In the genomic region with DNA sequence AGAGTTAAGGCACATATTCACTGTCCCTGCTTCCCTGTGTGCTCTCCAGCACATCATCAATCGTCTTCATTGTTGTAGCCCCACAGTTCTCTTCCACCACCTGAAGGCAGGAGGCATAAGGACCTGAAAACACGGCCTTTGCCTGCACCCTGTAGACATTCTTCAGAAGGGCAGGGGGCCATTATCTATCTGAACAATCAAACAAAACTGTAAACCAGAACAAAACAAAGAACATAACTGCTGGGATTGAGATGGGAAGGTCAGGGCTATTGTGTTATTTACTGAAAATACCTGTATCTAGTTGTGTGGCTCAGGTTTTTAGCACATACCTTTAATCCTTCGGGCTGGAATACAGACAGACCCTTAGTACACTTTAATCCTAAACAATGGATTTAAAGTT, we compare ENCODE assay signal across 25 mouse cellular contexts.
"Had no signal": no experiment of that assay in that cellular context is flagged by ENCODE, and none has a peak within 500 bp of the region (broad histone marks: within the 10 kb centered on the region; RNA-seq: fewer than 3 reads in every experiment).

No protein-coding gene starts in this region.

- H3K9ac ChIP-seq: embryonic facial prominence, embryonic 12.5 days; embryonic facial prominence, embryonic 13.5 days; embryonic facial prominence, embryonic 15.5 days; forebrain, embryonic 12.5 days; forebrain, embryonic 13.5 days; forebrain, embryonic 15.5 days; forebrain, postnatal 0 days had no signal

- H3K27ac ChIP-seq: embryonic facial prominence, embryonic 10.5 days; embryonic facial prominence, embryonic 12.5 days; embryonic facial prominence, embryonic 13.5 days; embryonic facial prominence, embryonic 15.5 days; forebrain, embryonic 10.5 days; forebrain, embryonic 12.5 days; forebrain, embryonic 13.5 days; forebrain, embryonic 15.5 days; gastrocnemius, adult 2 months; heart, adult 2 months; heart, embryonic 10.5 days had no signal

- H3K4me3 ChIP-seq: embryonic facial prominence, embryonic 10.5 days; embryonic facial prominence, embryonic 12.5 days; embryonic facial prominence, embryonic 13.5 days; embryonic facial prominence, embryonic 15.5 days; erythroblast, embryonic 14.5 days; forebrain, embryonic 10.5 days; forebrain, embryonic 12.5 days; forebrain, embryonic 13.5 days; forebrain, embryonic 15.5 days; gastrocnemius, adult 2 months; heart, adult 2 months; heart, embryonic 10.5 days had no signal

- H3K9me3 ChIP-seq: embryonic facial prominence, embryonic 10.5 days; embryonic facial prominence, embryonic 12.5 days; embryonic facial prominence, embryonic 13.5 days; embryonic facial prominence, embryonic 15.5 days; forebrain, embryonic 12.5 days; forebrain, embryonic 13.5 days; forebrain, embryonic 15.5 days; heart, embryonic 10.5 days had no signal

- DNase-seq: cerebellum, adult 9-11 months; cerebellum, postnatal 10 days; cerebellum, postnatal 14 days; cerebellum, postnatal 25 days; cerebellum, postnatal 36 days; embryo, embryonic 11 days; forebrain, postnatal 0 days; gastrocnemius, adult 2 months; gastrocnemius, postnatal 10 days; gastrocnemius, postnatal 14 days; gastrocnemius, postnatal 25 days; gastrocnemius, postnatal 36 days; heart, adult 11 months; heart, adult 18-20 months; heart, adult 2 months had no signal

- H3K36me3 ChIP-seq: embryonic facial prominence, embryonic 10.5 days; embryonic facial prominence, embryonic 12.5 days; embryonic facial prominence, embryonic 13.5 days; embryonic facial prominence, embryonic 15.5 days; forebrain, embryonic 10.5 days; forebrain, embryonic 12.5 days; forebrain, embryonic 15.5 days; heart, embryonic 10.5 days had no signal

- H3K27me3 ChIP-seq: embryonic facial prominence, embryonic 12.5 days; embryonic facial prominence, embryonic 13.5 days; embryonic facial prominence, embryonic 15.5 days; forebrain, embryonic 12.5 days; forebrain, embryonic 13.5 days; forebrain, embryonic 15.5 days had no signal

- H3K4me1 ChIP-seq: embryonic facial prominence, embryonic 12.5 days; embryonic facial prominence, embryonic 13.5 days; embryonic facial prominence, embryonic 15.5 days; forebrain, embryonic 12.5 days; forebrain, embryonic 13.5 days; forebrain, embryonic 15.5 days had no signal
